Mouse (Mus musculus): ENCODE data around the gene Tbc1d12.

Gene Tbc1d12

GRCm38 (mm10) chr19:38914926-38915325, 78.5 kb downstream of the Tbc1d12 start:
- no peak for DNase-seq (ENCODE audit: low read depth)

GRCm38 (mm10) chr19:38915677-38916076, 79.3 kb downstream of the Tbc1d12 start:
- DNase-seq (ENCODE audit: low read depth), result peak; percentile 38

DNA sequence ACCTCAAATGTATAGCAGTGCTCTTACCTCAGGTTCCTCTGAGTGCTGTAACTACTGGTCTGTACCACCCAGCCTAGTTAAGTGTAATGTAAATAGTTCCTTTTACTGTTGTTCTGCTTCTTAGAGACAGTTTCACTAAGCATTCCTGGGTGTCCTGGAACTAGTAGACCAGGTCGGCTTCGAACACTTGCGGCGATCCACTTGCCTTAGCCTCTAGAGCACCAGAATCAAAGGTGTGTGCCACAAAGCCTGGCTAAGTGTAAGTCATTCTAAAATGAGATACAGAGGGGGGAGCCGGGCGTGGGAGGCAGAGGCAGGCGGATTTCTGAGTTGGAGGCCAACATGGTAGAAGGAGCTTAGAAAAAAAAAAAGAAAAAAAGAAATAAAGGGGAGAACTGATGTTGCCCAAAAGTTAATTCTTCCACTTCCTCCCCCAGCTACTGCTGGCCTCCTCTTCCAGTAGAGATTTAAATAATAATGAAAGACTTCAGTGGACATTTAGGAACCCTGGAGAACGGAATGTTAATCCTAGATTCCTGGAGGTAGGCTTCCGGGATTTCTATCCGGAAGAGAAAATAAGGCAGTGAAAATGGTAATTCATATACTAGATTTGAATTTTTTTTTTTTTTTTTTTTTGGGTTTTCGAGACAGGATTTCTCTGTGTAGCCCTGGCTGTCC, 92.2 kb downstream of the Tbc1d12 start:
- no peak for DNase-seq (ENCODE audit: low read depth)

DNA sequence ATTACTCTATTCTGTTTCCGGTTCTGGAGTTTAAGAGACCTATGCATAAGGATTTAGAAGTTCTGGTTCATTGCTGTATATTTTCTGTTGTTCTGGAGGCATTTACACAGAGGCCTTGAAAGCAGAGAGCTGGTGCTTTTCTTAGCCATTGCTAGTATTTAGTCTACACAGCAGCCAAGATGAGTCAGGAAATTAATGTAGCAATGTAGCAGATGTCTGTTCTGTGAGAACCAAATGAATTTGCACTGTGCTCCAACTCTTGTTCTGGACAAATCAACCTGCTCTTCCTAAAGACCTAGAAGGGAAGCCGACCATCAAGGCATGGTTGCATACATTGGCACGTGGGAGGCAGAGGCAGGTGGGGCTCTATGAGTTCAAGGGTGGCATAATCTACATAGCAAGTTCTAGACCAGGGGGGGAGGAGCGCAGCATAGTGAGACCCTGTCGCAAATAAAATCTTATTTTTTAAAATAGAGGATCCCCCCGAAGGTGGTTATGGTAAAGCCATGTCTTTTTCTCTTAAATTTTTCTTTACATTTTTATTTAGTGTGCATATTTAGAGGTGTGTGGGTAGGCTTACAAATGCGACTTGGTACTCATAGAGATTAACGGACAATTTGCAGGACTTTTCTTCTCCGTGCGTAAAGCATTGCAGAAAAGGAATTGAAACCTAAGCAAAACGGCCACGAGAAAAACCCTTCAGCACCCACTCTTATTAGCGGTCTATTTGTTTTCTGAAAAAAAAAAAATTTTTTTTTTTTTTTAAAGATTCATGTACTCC, 93.3 kb downstream of the Tbc1d12 start:
- DNase-seq (ENCODE audit: low read depth), result no peak

GRCm38 (mm10) chr19:38930252-38930787, 93.9 kb downstream of the Tbc1d12 start:
- DNase-seq (ENCODE audit: low read depth), result no peak

- peak; percentile 86 for DNase-seq (ENCODE audit: low read depth)
Measured at GRCm38 (mm10) chr19:38930788-38931565, 94.6 kb downstream of the Tbc1d12 start, which contains the start of gene Hells. Hells (plus strand) TSS chr19:38930915.

GRCm38 (mm10) chr19:38931566-38931890, 95.1 kb downstream of the Tbc1d12 start:
- DNase-seq (ENCODE audit: low read depth), result peak; percentile 27

DNA sequence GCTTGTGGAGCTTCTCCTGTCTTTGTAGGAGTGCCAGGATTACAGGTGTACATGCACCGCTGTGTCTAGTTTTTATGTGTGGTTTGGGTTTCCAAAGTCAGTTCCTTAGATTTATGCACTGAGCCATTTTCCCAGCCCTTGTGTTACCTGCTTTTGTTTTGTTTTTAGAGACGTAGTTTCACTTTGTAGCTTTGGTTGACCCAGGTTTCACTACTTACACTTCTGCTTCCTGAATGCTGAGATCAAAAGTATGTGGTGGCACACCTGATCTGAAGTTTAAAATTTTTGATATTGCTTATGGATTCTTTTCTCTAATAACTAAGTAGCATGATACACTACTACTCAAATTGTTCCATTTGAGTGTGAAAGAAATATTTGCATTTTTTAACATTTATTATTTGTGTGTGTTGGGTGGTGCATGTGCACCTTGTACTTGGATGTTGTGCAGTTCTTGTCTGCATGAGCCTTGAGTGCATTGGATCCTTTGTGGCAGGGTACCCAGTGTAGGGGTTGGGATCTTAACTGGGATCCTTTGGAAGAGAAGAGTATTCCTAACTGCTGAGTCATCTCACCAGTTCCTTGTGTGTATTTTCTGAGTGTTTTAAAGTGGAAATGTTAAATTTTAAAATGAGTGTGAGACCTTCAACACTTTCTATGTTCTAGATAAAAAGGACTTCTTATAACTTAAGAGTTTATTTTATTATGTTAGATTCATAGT, 108.4 kb downstream of the Tbc1d12 start:
- DNase-seq (ENCODE audit: low read depth), result no peak

Data from c-Kit-positive CD71-positive TER-119-negative erythroid progenitor cells, embryonic 14.5 days (primary cell).